Mouse (Mus musculus) heart, embryonic 13.5 days (tissue): ENCODE results near the gene Spi1. TPM values are rescaled to one million over a fixed set of nuclear protein-coding genes. Genes with fewer than 3 reads are reported as not detected.

ENCODE experiments used
- ATAC-seq: fragments of 200-750 bp; cut with Nextera tagmentation; 2 replicates; pipeline ENCODE4 v1.8.0; 2017; ENCODE audit warnings: moderate TSS enrichment; ENCODE audit not compliant: insufficient number of reproducible peaks, low FRiP score, low TSS enrichment; ENCODE audit errors: extremely low read depth
- H3K27ac ChIP-seq: fragments of 300-500 bp; sonication (generic); replicated peaks from 2 replicates; pipeline ENCODE4 v1.5.1; 2015; ENCODE audit warnings: moderate library complexity, mild to moderate bottlenecking, inconsistent platforms
- H3K27me3 ChIP-seq: fragments of 300-500 bp; sonication (generic); replicated peaks from 2 replicates; pipeline ENCODE4 v1.6.1; 2015; ENCODE audit warnings: mild to moderate bottlenecking, inconsistent platforms
- H3K36me3 ChIP-seq: fragments of 300-500 bp; sonication (generic); 2 replicates; pipeline ENCODE4 v1.6.1; 2015; ENCODE audit warnings: mild to moderate bottlenecking, inconsistent platforms
- H3K4me1 ChIP-seq: fragments of 300-500 bp; sonication (generic); 2 replicates; pipeline ENCODE4 v1.6.1; 2015; ENCODE audit warnings: inconsistent platforms
- H3K4me2 ChIP-seq: fragments of 300-500 bp; sonication (generic); 2 replicates; pipeline ENCODE4 v1.6.1; 2015; ENCODE audit warnings: inconsistent platforms, mild to moderate bottlenecking, moderate library complexity
- H3K4me3 ChIP-seq: fragments of 300-500 bp; sonication (generic); 2 replicates; pipeline ENCODE4 v1.5.1; 2015; ENCODE audit warnings: moderate library complexity, mild to moderate bottlenecking, inconsistent platforms
- H3K9ac ChIP-seq: fragments of 300-500 bp; sonication (generic); 2 replicates; pipeline ENCODE4 v1.6.1; 2015; ENCODE audit warnings: inconsistent platforms, mild to moderate bottlenecking, moderate library complexity
- H3K9me3 ChIP-seq: fragments of 300-500 bp; sonication (generic); 2 replicates; pipeline ENCODE4 v1.6.1; 2016; ENCODE audit warnings: inconsistent platforms
- WGBS: fragments of 180-500 bp; shearing (Covaris S2); methylation state at CpG from one replicate; pipeline ENCODE4 v1.1.7; 2015; ENCODE audit warnings: mixed read lengths; 5-methylcytosine and 5-hydroxymethylcytosine counted together
- polyA plus RNA-seq: library from polyadenylated mRNA; unstranded; fragments of >200 nt; fragmentation: Nextera tagmentation; extraction: Ambion mirVana; gene quantifications from 2 replicates; pipeline ENCODE4 v1.2.1, GENCODE M21; 2015

Gene Spi1
- polyA plus RNA-seq, 1 experiment from 2014 or later: 3.5 TPM

- Histone ChIP-seq H3K4me2 (peak overlapping the region; percentile 82), H3K36me3 (peaks cover 48% of the 10 kb centered on the region), H3K4me1 (peaks cover 33% of the 10 kb centered on the region), H3K9me3 (no peaks in the 10 kb centered on the region), H3K9ac (peak overlapping the region; percentile 90), H3K4me3 (peak overlapping the region; percentile 78), H3K27ac (0 out of 2 replicates have a peak overlapping the region, but pooled peaks have one; percentile 91), H3K27me3 (no peaks in the 10 kb centered on the region)
- WGBS: 59% methylated on average over 13 of the region's 13 CpGs
- no peak for ATAC-seq
Measured at GRCm38 (mm10) chr2:91068162-91068871, 13.9 kb upstream of the Spi1 start.

- H3K36me3 ChIP-seq: peaks cover 43% of the 10 kb centered on the region
- H3K4me2 ChIP-seq: peak overlapping the region; percentile 82
- no peaks in the 10 kb centered on the region for H3K27me3 ChIP-seq
- H3K4me3 ChIP-seq: peak overlapping the region; percentile 78
- no peak for ATAC-seq
- peak overlapping the region; percentile 91 for H3K27ac ChIP-seq
- peak overlapping the region; percentile 90 for H3K9ac ChIP-seq
- no peaks in the 10 kb centered on the region for H3K9me3 ChIP-seq
- 41% methylated on average over 6 of the region's 6 CpGs for WGBS
- H3K4me1 ChIP-seq: peaks cover 33% of the 10 kb centered on the region
Measured at GRCm38 (mm10) chr2:91068872-91069165, 13.4 kb upstream of the Spi1 start.

GRCm38 (mm10) chr2:91069306-91070000 is 12.7 kb upstream of the Spi1 start:
- Histone ChIP-seq H3K27me3 (no peaks in the 10 kb centered on the region), H3K4me1 (peaks cover 33% of the 10 kb centered on the region), H3K4me2 (peak overlapping the region; percentile 82), H3K9ac (peak overlapping the region; percentile 90), H3K27ac (peak overlapping the region; percentile 91), H3K4me3 (peak overlapping the region; percentile 78), H3K9me3 (no peaks in the 10 kb centered on the region), H3K36me3 (peaks cover 36% of the 10 kb centered on the region)
- no peak for ATAC-seq
- WGBS: 6% methylated on average over 14 of the region's 14 CpGs

- no peaks in the 10 kb centered on the region for H3K9me3 ChIP-seq
- H3K36me3 ChIP-seq: peaks cover 29% of the 10 kb centered on the region
- H3K4me2 ChIP-seq: peak within 1 kb of the TSS; percentile 82
- peak within 1 kb of the TSS; percentile 78 for H3K4me3 ChIP-seq
- WGBS: under 1% methylated on average over 68 of the region's 69 CpGs
- H3K9ac ChIP-seq: peak within 1 kb of the TSS; percentile 90
- H3K27me3 ChIP-seq: no peaks in the 10 kb centered on the region
- peak; percentile 95 for ATAC-seq
- H3K4me1 ChIP-seq: peaks cover 33% of the 10 kb centered on the region
- peak within 1 kb of the TSS; percentile 91 for H3K27ac ChIP-seq
Measured at GRCm38 (mm10) chr2:91070076-91070800, 12.0 kb upstream of the Spi1 start, which contains the start of gene Slc39a13. TSS of gene Slc39a13 (minus strand) at chr2:91070417.

GRCm38 (mm10) chr2:91071059-91071458 is 11.1 kb upstream of the Spi1 start:
- Histone ChIP-seq H3K4me3 (peak overlapping the region; percentile 78), H3K9ac (peak overlapping the region; percentile 90), H3K9me3 (no peaks in the 10 kb centered on the region), H3K27me3 (no peaks in the 10 kb centered on the region), H3K4me1 (peaks cover 28% of the 10 kb centered on the region), H3K27ac (peak overlapping the region; percentile 91), H3K36me3 (peaks cover 20% of the 10 kb centered on the region), H3K4me2 (peak overlapping the region; percentile 82)
- no peak for ATAC-seq
- 84% methylated on average over 10 of the region's 10 CpGs for WGBS

- H3K4me3 ChIP-seq: no peak overlapping the region
- WGBS: 46% methylated on average over 1 of the region's 1 CpGs
Measured at GRCm38 (mm10) chr2:91072092-91072491, 10.1 kb upstream of the Spi1 start.

GRCm38 (mm10) chr2:91077957-91078313 is 4.3 kb upstream of the Spi1 start:
- no peaks in the 10 kb centered on the region for H3K9me3 ChIP-seq
- 21% methylated on average over 12 of the region's 12 CpGs for WGBS
- H3K4me1 ChIP-seq: peaks cover 12% of the 10 kb centered on the region
- peak overlapping the region; percentile 89 for H3K9ac ChIP-seq
- no peaks in the 10 kb centered on the region for H3K36me3 ChIP-seq
- no peak overlapping the region for H3K27ac ChIP-seq
- H3K27me3 ChIP-seq: no peaks in the 10 kb centered on the region
- ATAC-seq: no peak
- peak overlapping the region; percentile 61 for H3K4me3 ChIP-seq
- peak overlapping the region; percentile 92 for H3K4me2 ChIP-seq

More at GRCm38 (mm10) chr2:91072092-91072491, 10.1 kb upstream of the Spi1 start:
- peaks cover 24% of the 10 kb centered on the region for H3K4me1 ChIP-seq
- H3K27ac ChIP-seq: no peak overlapping the region
- ATAC-seq: no peak
- H3K9me3 ChIP-seq: no peaks in the 10 kb centered on the region
- H3K36me3 ChIP-seq: peaks cover 11% of the 10 kb centered on the region
- H3K4me2 ChIP-seq: no peak overlapping the region
- H3K27me3 ChIP-seq: no peaks in the 10 kb centered on the region
- no peak overlapping the region for H3K9ac ChIP-seq

- under 1% methylated on average over 34 of the region's 36 CpGs for WGBS
- peak; percentile 58; the same call in 1 of the 2 replicates for ATAC-seq
Measured at GRCm38 (mm10) chr2:91078314-91079025, 3.7 kb upstream of the Spi1 start.

GRCm38 (mm10) chr2:91079026-91079384 is 3.2 kb upstream of the Spi1 start:
- no peak for ATAC-seq

More at GRCm38 (mm10) chr2:91078314-91079025, 3.7 kb upstream of the Spi1 start:
- H3K4me2 ChIP-seq: peak overlapping the region; percentile 92
- H3K27ac ChIP-seq: 0 out of 2 replicates have a peak overlapping the region, but pooled peaks have one; percentile 24
- no peaks in the 10 kb centered on the region for H3K36me3 ChIP-seq
- H3K9me3 ChIP-seq: no peaks in the 10 kb centered on the region
- H3K27me3 ChIP-seq: no peaks in the 10 kb centered on the region
- peak overlapping the region; percentile 61 for H3K4me3 ChIP-seq
- H3K9ac ChIP-seq: peak overlapping the region; percentile 89
- H3K4me1 ChIP-seq: peaks cover 14% of the 10 kb centered on the region

GRCm38 (mm10) chr2:91080784-91081513 is 1.2 kb upstream of the Spi1 start:
- H3K4me2 ChIP-seq: no peak overlapping the region
- no peak overlapping the region for H3K27ac ChIP-seq
- no peaks in the 10 kb centered on the region for H3K36me3 ChIP-seq
- no peak overlapping the region for H3K4me3 ChIP-seq
- H3K27me3 ChIP-seq: no peaks in the 10 kb centered on the region; the same call in 1 of the 2 replicates
- ATAC-seq: no peak
- no peak overlapping the region for H3K9ac ChIP-seq
- H3K9me3 ChIP-seq: no peaks in the 10 kb centered on the region
- WGBS: 76% methylated on average over 8 of the region's 8 CpGs
- peaks cover 14% of the 10 kb centered on the region for H3K4me1 ChIP-seq

More at GRCm38 (mm10) chr2:91079026-91079384, 3.2 kb upstream of the Spi1 start:
- Histone ChIP-seq H3K4me2 (peak overlapping the region; percentile 92), H3K4me3 (peak overlapping the region; percentile 61), H3K9me3 (no peaks in the 10 kb centered on the region), H3K4me1 (peaks cover 14% of the 10 kb centered on the region), H3K9ac (peak overlapping the region; percentile 89), H3K36me3 (no peaks in the 10 kb centered on the region), H3K27me3 (no peaks in the 10 kb centered on the region), H3K27ac (0 out of 2 replicates have a peak overlapping the region, but pooled peaks have one; percentile 24)
- 21% methylated on average over 5 of the region's 5 CpGs for WGBS
